Mouse (Mus musculus) forebrain, embryonic 13.5 days (tissue): ENCODE data around the gene E2f6. TPM values are rescaled to one million over a fixed set of nuclear protein-coding genes. Genes with fewer than 3 reads are reported as not detected.

Experiments used
- ATAC-seq: fragments of 200-750 bp; cut with Nextera tagmentation; 2 replicates; pipeline ENCODE4 v1.8.0; 2017
- H3K27ac ChIP-seq: fragments of 300-500 bp; sonication (generic); 2 replicates; pipeline ENCODE4 v1.5.1; 2015; ENCODE audit warnings: inconsistent platforms, mild to moderate bottlenecking, moderate library complexity
- H3K27me3 ChIP-seq: fragments of 300-500 bp; sonication (generic); 2 replicates; pipeline ENCODE4 v1.6.1; 2015; ENCODE audit warnings: mild to moderate bottlenecking, inconsistent platforms
- H3K36me3 ChIP-seq: fragments of 300-500 bp; sonication (generic); 2 replicates; pipeline ENCODE4 v1.6.1; 2015; ENCODE audit warnings: mild to moderate bottlenecking, inconsistent platforms; ENCODE audit not compliant: poor library complexity, severe bottlenecking
- H3K4me1 ChIP-seq: fragments of 300-500 bp; sonication (generic); 2 replicates; pipeline ENCODE4 v1.6.1; 2015; ENCODE audit warnings: inconsistent platforms
- H3K4me2 ChIP-seq: fragments of 300-500 bp; sonication (generic); 2 replicates; pipeline ENCODE4 v1.6.1; 2015; ENCODE audit warnings: inconsistent platforms, mild to moderate bottlenecking, moderate library complexity
- H3K4me3 ChIP-seq: fragments of 300-500 bp; sonication (generic); 2 replicates; pipeline ENCODE4 v1.5.1; 2015; ENCODE audit warnings: mild to moderate bottlenecking, inconsistent platforms
- H3K9ac ChIP-seq: fragments of 300-500 bp; sonication (generic); 2 replicates; pipeline ENCODE4 v1.6.1; 2015; ENCODE audit warnings: mild to moderate bottlenecking, inconsistent platforms
- H3K9me3 ChIP-seq: fragments of 300-500 bp; sonication (generic); replicated peaks from 2 replicates; pipeline ENCODE4 v1.6.1; 2016; ENCODE audit warnings: inconsistent platforms
- WGBS: fragments of 180-500 bp; shearing (Covaris S2); methylation state at CpG from one replicate; pipeline ENCODE4 v1.1.7; 2015; 5-methylcytosine and 5-hydroxymethylcytosine counted together
- polyA plus RNA-seq: library from polyadenylated mRNA; unstranded; fragments of >200 nt; fragmentation: Nextera tagmentation; extraction: Ambion mirVana; gene quantifications from 2 replicates; pipeline ENCODE4 v1.2.1, GENCODE M21; 2015

Gene E2f6
- polyA plus RNA-seq, 1 experiment from 2014 or later: 43.3 TPM

- Histone ChIP-seq H3K36me3 (no peaks in the 10 kb centered on the region), H3K27ac (no peak overlapping the region), H3K4me2 (no peak overlapping the region), H3K4me1 (peaks cover 28% of the 10 kb centered on the region), H3K4me3 (no peak overlapping the region), H3K9me3 (no peaks in the 10 kb centered on the region), H3K9ac (no peak overlapping the region), H3K27me3 (peaks cover 79% of the 10 kb centered on the region)
- WGBS: 5% methylated on average over 5 of the region's 5 CpGs
- no peak for ATAC-seq
These were observed 7.4 kb upstream of the E2f6 start for GRCm38 (mm10) chr12:16803237-16803955.

GRCm38 (mm10) chr12:16803956-16804430, 6.8 kb upstream of the E2f6 start:
- 10% methylated on average over 5 of the region's 5 CpGs for WGBS

GRCm38 (mm10) chr12:16805511-16805910, 5.3 kb upstream of the E2f6 start:
- H3K9me3 ChIP-seq: no peaks in the 10 kb centered on the region
- H3K27me3 ChIP-seq: peaks cover 79% of the 10 kb centered on the region
- H3K4me3 ChIP-seq: no peak overlapping the region
- no peak overlapping the region for H3K4me2 ChIP-seq
- no peak overlapping the region for H3K9ac ChIP-seq
- peaks cover 19% of the 10 kb centered on the region for H3K4me1 ChIP-seq
- ATAC-seq: peak; percentile 80
- no peak overlapping the region for H3K27ac ChIP-seq
- H3K36me3 ChIP-seq: no peaks in the 10 kb centered on the region
- WGBS: 3% methylated on average over 5 of the region's 5 CpGs

More at GRCm38 (mm10) chr12:16803956-16804430, 6.8 kb upstream of the E2f6 start:
- no peaks in the 10 kb centered on the region for H3K9me3 ChIP-seq
- peaks cover 79% of the 10 kb centered on the region for H3K27me3 ChIP-seq
- H3K4me3 ChIP-seq: no peak overlapping the region
- H3K27ac ChIP-seq: no peak overlapping the region
- H3K4me2 ChIP-seq: no peak overlapping the region
- H3K9ac ChIP-seq: no peak overlapping the region
- H3K4me1 ChIP-seq: peaks cover 28% of the 10 kb centered on the region
- H3K36me3 ChIP-seq: no peaks in the 10 kb centered on the region
- no peak for ATAC-seq

- Histone ChIP-seq H3K9me3 (no peaks in the 10 kb centered on the region), H3K4me3 (no peak overlapping the region), H3K27ac (no peak overlapping the region), H3K4me2 (no peak overlapping the region), H3K9ac (no peak overlapping the region), H3K27me3 (peaks cover 59% of the 10 kb centered on the region), H3K36me3 (no peaks in the 10 kb centered on the region), H3K4me1 (peaks cover 36% of the 10 kb centered on the region)
- WGBS: 45% methylated on average over 3 of the region's 3 CpGs
- no peak for ATAC-seq
These were observed 2.7 kb upstream of the E2f6 start for GRCm38 (mm10) chr12:16808045-16808444.

- peak overlapping the region; percentile 84 for H3K9ac ChIP-seq
- H3K36me3 ChIP-seq: peaks cover 11% of the 10 kb centered on the region
- ATAC-seq: peak; percentile 26
- H3K27me3 ChIP-seq: peaks cover 37% of the 10 kb centered on the region
- H3K4me1 ChIP-seq: peaks cover 21% of the 10 kb centered on the region
- WGBS: 7% methylated on average over 15 of the region's 15 CpGs
- peak overlapping the region; percentile 81 for H3K4me3 ChIP-seq
- peak overlapping the region; percentile 86 for H3K4me2 ChIP-seq
- no peaks in the 10 kb centered on the region for H3K9me3 ChIP-seq
- no peak overlapping the region for H3K27ac ChIP-seq
These were observed 714 bp downstream of the E2f6 start for GRCm38 (mm10) chr12:16811477-16811876.

GRCm38 (mm10) chr12:16817147-16817546, 6.4 kb downstream of the E2f6 start:
- no peak overlapping the region; the same call in 1 of the 2 replicates for H3K27ac ChIP-seq
- H3K4me3 ChIP-seq: no peak overlapping the region
- no peak overlapping the region for H3K4me2 ChIP-seq
- H3K4me1 ChIP-seq: peaks cover 17% of the 10 kb centered on the region
- no peaks in the 10 kb centered on the region for H3K9me3 ChIP-seq
- no peaks in the 10 kb centered on the region for H3K27me3 ChIP-seq
- peaks cover 60% of the 10 kb centered on the region for H3K36me3 ChIP-seq
- WGBS: 90% methylated on average over 4 of the region's 4 CpGs
- ATAC-seq: no peak
- H3K9ac ChIP-seq: no peak overlapping the region

GRCm38 (mm10) chr12:16818513-16818912, 7.8 kb downstream of the E2f6 start:
- H3K4me3 ChIP-seq: no peak overlapping the region
- H3K36me3 ChIP-seq: peaks cover 74% of the 10 kb centered on the region
- peak; percentile 73; the same call in 1 of the 2 replicates for ATAC-seq
- H3K9me3 ChIP-seq: no peaks in the 10 kb centered on the region
- H3K27me3 ChIP-seq: no peaks in the 10 kb centered on the region
- no peak overlapping the region; the same call in 1 of the 2 replicates for H3K27ac ChIP-seq
- no peak overlapping the region for H3K9ac ChIP-seq
- 37% methylated on average over 11 of the region's 11 CpGs for WGBS
- peaks cover 6% of the 10 kb centered on the region for H3K4me1 ChIP-seq
- no peak overlapping the region for H3K4me2 ChIP-seq

- H3K9ac ChIP-seq: no peak overlapping the region
- H3K9me3 ChIP-seq: no peaks in the 10 kb centered on the region
- ATAC-seq: no peak
- 76% methylated on average over 7 of the region's 7 CpGs for WGBS
- H3K27ac ChIP-seq: no peak overlapping the region; the same call in 1 of the 2 replicates
- peaks cover 6% of the 10 kb centered on the region for H3K4me1 ChIP-seq
- H3K36me3 ChIP-seq: peaks cover 90% of the 10 kb centered on the region
- H3K4me2 ChIP-seq: no peak overlapping the region
- H3K27me3 ChIP-seq: no peaks in the 10 kb centered on the region
- no peak overlapping the region for H3K4me3 ChIP-seq
These were observed 10.0 kb downstream of the E2f6 start for GRCm38 (mm10) chr12:16820761-16821160.

- peaks cover 6% of the 10 kb centered on the region for H3K4me1 ChIP-seq
- peaks cover 91% of the 10 kb centered on the region for H3K36me3 ChIP-seq
- 94% methylated on average over 10 of the region's 10 CpGs for WGBS
These were observed 11.5 kb downstream of the E2f6 start for GRCm38 (mm10) chr12:16822181-16822734.

GRCm38 (mm10) chr12:16823701-16824100, 12.9 kb downstream of the E2f6 start:
- no peak overlapping the region for H3K27ac ChIP-seq
- H3K36me3 ChIP-seq: peaks cover 97% of the 10 kb centered on the region
- no peaks in the 10 kb centered on the region for H3K9me3 ChIP-seq
- 100% methylated on average over 1 of the region's 1 CpGs for WGBS
- no peak overlapping the region for H3K4me3 ChIP-seq
- H3K4me2 ChIP-seq: no peak overlapping the region
- H3K27me3 ChIP-seq: no peaks in the 10 kb centered on the region
- peaks cover under 1% of the 10 kb centered on the region; the same call in 1 of the 2 replicates for H3K4me1 ChIP-seq
- H3K9ac ChIP-seq: no peak overlapping the region
- no peak for ATAC-seq

More at GRCm38 (mm10) chr12:16822181-16822734, 11.5 kb downstream of the E2f6 start:
- no peak for ATAC-seq
- H3K4me3 ChIP-seq: no peak overlapping the region
- H3K9me3 ChIP-seq: no peaks in the 10 kb centered on the region
- H3K27ac ChIP-seq: no peak overlapping the region
- no peak overlapping the region for H3K9ac ChIP-seq
- no peak overlapping the region for H3K4me2 ChIP-seq
- H3K27me3 ChIP-seq: no peaks in the 10 kb centered on the region

- Histone ChIP-seq H3K27ac (no peak overlapping the region), H3K4me3 (no peak overlapping the region), H3K9ac (no peak overlapping the region), H3K4me2 (no peak overlapping the region), H3K36me3 (peaks cover 56% of the 10 kb centered on the region), H3K4me1 (no peaks in the 10 kb centered on the region), H3K9me3 (no peaks in the 10 kb centered on the region), H3K27me3 (no peaks in the 10 kb centered on the region)
- ATAC-seq: no peak
- 89% methylated on average over 6 of the region's 6 CpGs for WGBS
These were observed 17.7 kb downstream of the E2f6 start for GRCm38 (mm10) chr12:16828505-16828904.

- Histone ChIP-seq H3K9me3 (no peaks in the 10 kb centered on the region), H3K27ac (no peak overlapping the region), H3K4me1 (no peaks in the 10 kb centered on the region), H3K4me2 (no peak overlapping the region), H3K4me3 (no peak overlapping the region), H3K9ac (no peak overlapping the region), H3K27me3 (no peaks in the 10 kb centered on the region), H3K36me3 (peaks cover 43% of the 10 kb centered on the region)
- 84% methylated on average over 2 of the region's 2 CpGs for WGBS
- ATAC-seq: no peak
These were observed 19.0 kb downstream of the E2f6 start for GRCm38 (mm10) chr12:16829785-16830184.
